Mouse (Mus musculus) mouse embryonic stem cell (cell line): Measurements from ENCODE around the gene Ttc7b.

Source experiments
- in situ Hi-C, 2 experiments: fragments of 300-500 bp; cut with MboI; formaldehyde crosslinking; loops; 1 replicate in 1 of 2; 3 replicates in 1 of 2; pipeline ENCODE4 v1.14.3; 2019 to 2020; ENCODE audit warnings: low sequenced_read_pairs in 2 of 2, low pct_unique_long_range_greater_than_20kb in 1 of 2, mixed read lengths in 1 of 2; ENCODE audit not compliant: unreplicated experiment in 1 of 2

Ttc7b gene

GRCm38 (mm10) chr12:100520794-100521186 is at the start of gene Ttc7b:
Gene Ttc7b (minus strand): TSS chr12:100520826.
- in situ Hi-C loops, result no loop called here

DNA sequence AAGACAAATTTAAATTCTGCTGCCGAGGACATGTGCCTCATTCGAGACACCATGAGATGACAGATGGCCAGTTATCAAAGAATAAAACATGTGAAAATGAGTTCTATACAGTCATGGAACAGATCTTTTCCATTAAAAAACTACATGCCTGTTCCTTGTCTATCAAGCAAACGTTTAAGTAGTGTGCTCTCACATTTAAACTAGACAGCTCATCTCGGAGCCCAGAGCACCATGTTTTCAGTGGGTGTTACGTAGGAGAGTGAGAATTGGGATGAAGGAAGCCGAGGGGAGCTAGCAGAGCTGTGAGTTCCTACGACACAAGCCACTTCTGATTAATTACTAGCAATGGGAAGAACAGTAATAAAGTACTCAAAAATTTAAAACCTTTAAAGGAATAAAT is 48.2 kb upstream of the Ttc7b start:
- in situ Hi-C loops, result no loop called here

GRCm38 (mm10) chr12:100568105-100568504 is 47.5 kb upstream of the Ttc7b start:
- in situ Hi-C loops, result no loop called here

DNA sequence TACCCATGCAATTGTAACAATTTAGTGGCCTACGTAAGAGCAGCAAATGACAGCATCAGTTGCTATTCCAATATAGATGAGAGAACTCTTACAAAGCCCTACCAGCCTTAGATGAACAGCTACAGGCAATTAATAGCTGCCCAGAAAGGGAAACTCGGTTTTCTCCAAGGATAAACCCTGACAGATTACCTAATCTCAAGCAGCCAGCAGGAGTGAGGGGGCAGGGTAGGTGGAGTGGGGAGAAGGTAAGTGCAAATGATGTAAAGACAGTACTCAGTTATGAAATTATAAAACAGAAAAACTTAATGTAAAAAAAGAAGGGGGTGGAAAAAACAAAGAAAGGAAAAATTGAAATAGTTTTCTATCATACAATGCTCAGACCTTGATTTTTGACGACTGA is 47.0 kb upstream of the Ttc7b start:
- in situ Hi-C loops, result no loop called here

- in situ Hi-C loops, result no loop called here
Observed at GRCm38 (mm10) chr12:100553675-100554074, 33.0 kb upstream of the Ttc7b start.

- in situ Hi-C loops, result no loop called here
Observed at GRCm38 (mm10) chr12:100551972-100552371, 31.3 kb upstream of the Ttc7b start.

DNA sequence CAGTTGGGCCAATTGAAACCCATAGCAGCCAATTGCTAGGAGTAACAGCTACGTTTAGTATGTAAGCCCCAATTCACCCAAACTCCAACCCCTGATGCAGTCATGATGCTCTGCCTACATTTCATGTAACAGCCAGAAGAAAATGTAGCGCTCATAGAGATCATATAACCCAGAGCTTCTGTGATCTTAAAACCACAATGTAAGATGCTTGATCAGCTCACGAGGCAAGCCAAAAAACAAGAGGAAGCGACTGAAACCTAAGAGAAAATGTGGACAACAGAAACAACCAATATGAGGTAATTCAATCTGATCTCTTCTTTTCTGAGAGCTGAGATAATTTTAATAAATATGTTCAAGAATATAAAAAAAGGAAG is 23.6 kb upstream of the Ttc7b start:
- in situ Hi-C loops, result no loop called here

DNA sequence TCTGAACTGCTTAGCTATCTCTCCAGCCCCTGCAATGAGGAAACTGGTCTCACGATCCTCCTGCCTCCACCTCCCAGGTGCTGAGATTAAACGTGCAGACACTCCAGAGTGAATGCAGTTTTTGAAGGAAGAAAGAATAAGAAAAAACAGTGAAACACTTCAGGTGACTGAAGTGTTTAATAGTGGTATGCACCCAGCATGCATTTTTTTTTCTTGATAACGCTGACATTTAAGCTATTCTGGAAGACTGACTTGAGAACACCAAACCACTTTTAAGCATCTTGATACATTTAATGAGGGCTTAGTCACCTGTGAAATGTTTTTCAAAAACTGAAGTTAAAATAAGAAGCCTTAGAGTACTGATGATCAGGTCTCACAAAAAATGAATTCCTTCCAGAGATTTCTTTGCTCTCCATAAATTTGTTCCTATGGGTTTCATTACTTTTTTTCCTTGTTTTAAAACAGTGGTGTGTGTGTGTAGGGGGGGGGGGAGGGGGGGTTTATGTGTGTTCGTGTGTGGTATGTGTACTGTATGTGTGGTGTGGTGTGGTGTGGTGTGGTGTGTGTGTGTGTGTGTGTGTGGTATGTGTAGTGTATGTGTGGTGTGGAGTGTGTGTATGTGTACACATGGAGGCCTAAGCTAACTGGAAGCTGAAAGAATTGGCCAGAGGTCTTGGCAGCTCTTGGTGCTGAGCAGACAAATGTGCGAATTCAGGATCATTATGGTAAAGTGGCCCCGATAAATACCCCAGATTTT is 23.0 kb upstream of the Ttc7b start:
- in situ Hi-C loops, result no loop called here

DNA sequence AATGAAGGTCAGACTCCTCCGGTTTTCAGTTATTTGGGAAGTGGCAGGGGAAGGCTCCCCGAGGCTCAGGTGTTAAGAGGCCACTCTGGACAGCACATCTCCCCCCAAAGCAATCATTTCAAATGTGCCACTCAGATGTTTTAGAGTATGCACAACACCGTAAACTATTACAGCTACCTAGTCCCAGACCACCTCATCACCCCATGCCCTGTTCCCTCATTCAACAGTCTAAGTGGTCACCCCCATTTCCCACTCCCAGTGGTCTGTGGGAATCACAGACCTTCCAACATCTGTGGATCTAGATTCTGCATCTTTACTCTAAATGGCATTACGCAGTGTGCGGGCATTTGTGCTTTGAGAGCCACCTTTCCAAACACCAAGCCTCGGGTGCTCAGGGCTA is 21.9 kb upstream of the Ttc7b start:
- in situ Hi-C loops, result no loop called here

DNA sequence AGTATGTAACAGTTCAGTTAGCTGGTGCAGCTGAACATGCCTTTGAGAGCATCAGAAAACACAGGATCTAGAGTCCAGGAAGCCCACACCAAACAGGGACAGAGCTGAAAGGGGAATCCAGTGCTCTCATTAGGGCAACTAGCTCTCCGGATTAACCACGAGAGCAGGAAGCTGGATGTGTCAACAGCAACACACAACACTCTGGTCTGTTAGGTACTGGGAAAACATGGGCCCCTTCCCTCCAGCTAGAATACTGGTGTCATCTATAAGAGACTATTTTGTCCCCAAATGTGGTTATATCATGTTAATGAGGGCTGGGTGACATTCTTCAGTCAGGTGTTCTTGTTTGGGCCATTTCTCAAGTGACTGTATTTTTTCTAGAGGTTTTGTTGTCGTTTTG is 21.4 kb upstream of the Ttc7b start:
- in situ Hi-C loops, result no loop called here

DNA sequence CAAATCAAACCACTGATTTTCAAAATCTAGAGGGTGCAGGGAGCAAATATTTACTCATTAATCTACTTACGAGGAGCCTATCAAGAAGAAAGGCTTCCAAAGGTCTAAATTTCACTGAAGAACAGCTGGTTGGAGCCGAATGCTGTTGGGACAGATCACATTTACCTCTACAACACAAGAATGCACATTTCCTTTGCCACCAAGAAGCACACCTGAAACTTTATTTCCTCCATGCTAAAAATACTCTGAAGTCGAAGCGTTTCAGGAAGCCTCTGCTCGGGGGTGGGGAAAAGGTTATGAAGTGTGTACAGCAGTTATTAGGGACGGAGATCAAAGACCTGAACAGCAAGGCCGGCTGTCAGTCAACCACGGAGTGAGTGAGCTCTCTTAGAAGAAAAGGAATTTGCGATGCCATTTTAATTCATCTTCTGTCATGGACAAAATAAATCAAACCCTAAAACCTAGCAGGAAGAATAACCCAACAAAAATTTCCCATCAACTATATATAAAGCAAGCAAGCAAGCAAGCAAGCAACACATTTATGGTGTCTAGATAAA is 18.6 kb upstream of the Ttc7b start:
- in situ Hi-C loops, result no loop called here

DNA sequence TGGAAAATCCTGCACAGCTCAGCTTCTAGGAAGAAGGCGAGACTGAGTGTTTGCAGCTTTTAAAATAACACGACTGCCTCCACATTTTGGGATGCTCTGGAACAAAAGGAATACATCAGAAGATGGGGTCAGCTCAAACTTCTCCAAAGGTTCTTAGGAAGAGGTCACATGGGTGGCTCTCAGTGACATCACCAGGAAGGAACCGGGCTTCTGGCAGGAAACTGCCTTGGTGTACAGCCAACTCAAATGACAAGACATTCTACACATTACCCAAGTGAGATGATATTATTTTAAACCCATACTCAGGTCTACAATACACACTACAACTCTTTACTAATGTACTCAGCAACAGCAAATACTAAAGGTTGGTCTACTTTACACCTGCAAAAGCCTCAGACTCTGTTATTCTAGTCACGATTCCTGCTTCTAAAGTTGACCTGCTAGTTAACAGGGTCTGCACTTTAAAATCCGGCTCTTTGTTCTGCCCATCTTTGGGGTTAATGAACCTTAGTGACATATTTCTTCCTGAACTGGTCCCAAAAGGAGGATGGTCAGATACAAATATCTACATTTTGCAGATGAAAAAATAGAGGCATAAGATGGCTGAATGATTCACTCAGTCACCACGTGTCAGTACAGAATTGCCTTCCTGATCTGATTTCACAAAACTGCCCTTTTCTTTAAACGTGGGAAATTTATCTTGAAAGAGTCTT is 18.0 kb upstream of the Ttc7b start:
- in situ Hi-C loops, result no loop called here

DNA sequence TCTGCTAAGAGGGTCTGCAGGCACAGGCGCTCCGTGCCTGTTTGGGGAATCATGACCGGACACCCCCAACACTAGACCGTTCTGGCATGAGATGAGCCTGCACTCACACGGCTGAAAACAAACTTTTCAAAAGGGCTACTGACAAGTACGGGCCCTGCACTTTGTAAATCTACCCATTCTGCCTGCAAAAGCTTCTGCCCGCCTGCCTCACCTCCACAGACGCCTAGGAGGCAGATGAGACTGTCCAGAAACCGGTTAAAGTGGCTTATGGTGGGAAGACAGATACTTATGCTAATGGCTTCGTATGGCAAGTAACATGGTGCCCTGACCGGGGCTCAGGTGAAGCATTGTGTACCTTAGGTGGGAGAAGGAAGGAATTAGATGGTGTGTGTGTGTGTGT is 16.5 kb upstream of the Ttc7b start:
- in situ Hi-C loops, result no loop called here

DNA sequence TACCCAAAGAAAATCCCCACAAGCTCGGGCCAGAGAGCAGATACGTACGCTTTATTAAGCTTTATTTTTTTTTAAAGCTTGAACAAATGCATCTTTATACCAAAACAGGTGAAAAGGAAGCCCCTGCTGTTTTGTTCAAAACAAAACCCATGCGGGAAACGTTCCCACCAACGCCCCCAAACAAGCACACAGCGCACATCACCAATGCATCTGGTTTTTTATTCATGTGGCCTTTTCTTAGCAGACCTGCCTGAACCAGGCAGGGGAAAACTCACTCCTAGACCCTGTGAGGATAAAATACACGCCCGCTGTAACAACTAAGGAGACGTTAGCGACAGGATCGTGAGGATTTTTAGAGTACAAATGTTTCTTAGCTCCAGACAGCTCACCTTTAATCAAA is 14.4 kb upstream of the Ttc7b start:
- in situ Hi-C loops, result no loop called here

- in situ Hi-C loops, result no loop called here
Observed at GRCm38 (mm10) chr12:100534028-100534427, 13.4 kb upstream of the Ttc7b start.

- in situ Hi-C loops, result no loop called here
Observed at GRCm38 (mm10) chr12:100533209-100533608, 12.6 kb upstream of the Ttc7b start.

GRCm38 (mm10) chr12:100531740-100532139 is 11.1 kb upstream of the Ttc7b start:
- in situ Hi-C loops, result no loop called here

GRCm38 (mm10) chr12:100530871-100531270 is 10.2 kb upstream of the Ttc7b start:
- in situ Hi-C loops, result no loop called here

GRCm38 (mm10) chr12:100529651-100530050 is 9.0 kb upstream of the Ttc7b start:
- in situ Hi-C loops, result no loop called here

DNA sequence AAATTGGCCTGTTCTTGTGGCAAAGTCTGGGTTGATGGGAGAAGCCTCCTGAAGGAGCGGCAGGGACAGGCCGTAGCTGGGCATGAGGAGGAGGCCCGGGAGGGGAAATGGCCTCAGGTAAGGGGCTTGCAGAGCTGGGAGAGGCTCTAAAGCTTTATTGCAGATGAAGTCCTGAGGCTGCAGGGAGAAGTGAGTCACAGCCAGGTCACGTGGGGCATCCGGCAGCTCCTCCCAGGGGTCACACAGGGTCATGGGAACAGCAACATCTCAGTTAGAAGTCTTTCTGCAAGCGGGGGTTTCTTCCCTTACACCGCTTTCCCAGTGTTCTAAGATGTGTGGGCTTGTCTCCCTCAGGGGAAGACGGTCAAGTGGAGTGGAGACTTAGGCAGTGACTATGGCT is 8.5 kb upstream of the Ttc7b start:
- in situ Hi-C loops, result no loop called here
